Mouse (Mus musculus) thymus, postnatal 0 days (tissue): ENCODE measurements around the gene Myo10. TPM values are rescaled to one million over a fixed set of nuclear protein-coding genes. Genes with fewer than 3 reads are reported as not detected.
A peak's percentile ranks its signal among the peaks of the same experiment; 100 is the strongest.

Source experiments
- DNase-seq: peaks from one replicate; pipeline ENCODE4 v3.0.0-alpha.2; 2015; ENCODE audit warnings: low spot score
- polyA plus RNA-seq: library from polyadenylated mRNA; unstranded; fragments of >200 nt; fragmentation: Nextera tagmentation; extraction: Ambion mirVana; gene quantifications from 2 replicates; pipeline ENCODE4 v1.2.1, GENCODE M21; 2015

Myo10 gene
- polyA plus RNA-seq, 1 experiment from 2014 or later: 16.3 TPM

- DNase-seq: no peak
Measured at GRCm38 (mm10) chr15:25834920-25835674, 212.8 kb downstream of the Myo10 start.

DNA sequence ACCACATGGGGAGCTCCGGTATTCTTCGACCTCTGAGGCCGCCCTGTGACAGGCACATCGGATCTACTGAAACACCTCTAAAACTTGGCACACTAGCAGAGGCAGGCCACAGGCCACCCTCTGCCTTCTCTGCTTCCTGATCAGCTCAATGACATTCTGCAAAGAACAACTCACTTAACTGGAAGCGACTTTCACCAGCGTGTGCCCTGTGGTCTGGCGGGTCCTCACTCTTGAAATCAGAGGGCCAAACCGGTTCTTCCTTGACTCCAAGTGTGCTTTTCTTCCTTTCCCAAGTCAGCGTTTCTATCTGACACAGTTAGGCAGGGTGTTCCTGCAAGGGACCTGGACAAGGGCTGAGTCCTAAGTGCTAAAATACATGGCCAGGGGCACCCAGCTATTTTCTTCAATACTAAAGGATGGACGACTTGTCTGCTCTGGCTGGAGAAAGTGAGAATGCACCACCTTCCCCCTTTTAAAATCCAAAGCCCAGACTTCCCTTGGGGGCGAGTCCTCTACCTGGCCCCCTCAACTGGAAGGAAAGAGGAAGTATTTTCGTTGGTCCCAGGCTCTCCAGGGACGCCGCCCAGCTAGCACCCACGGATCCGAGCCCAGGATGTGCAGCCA, 220.2 kb downstream of the Myo10 start:
- no peak for DNase-seq

DNA sequence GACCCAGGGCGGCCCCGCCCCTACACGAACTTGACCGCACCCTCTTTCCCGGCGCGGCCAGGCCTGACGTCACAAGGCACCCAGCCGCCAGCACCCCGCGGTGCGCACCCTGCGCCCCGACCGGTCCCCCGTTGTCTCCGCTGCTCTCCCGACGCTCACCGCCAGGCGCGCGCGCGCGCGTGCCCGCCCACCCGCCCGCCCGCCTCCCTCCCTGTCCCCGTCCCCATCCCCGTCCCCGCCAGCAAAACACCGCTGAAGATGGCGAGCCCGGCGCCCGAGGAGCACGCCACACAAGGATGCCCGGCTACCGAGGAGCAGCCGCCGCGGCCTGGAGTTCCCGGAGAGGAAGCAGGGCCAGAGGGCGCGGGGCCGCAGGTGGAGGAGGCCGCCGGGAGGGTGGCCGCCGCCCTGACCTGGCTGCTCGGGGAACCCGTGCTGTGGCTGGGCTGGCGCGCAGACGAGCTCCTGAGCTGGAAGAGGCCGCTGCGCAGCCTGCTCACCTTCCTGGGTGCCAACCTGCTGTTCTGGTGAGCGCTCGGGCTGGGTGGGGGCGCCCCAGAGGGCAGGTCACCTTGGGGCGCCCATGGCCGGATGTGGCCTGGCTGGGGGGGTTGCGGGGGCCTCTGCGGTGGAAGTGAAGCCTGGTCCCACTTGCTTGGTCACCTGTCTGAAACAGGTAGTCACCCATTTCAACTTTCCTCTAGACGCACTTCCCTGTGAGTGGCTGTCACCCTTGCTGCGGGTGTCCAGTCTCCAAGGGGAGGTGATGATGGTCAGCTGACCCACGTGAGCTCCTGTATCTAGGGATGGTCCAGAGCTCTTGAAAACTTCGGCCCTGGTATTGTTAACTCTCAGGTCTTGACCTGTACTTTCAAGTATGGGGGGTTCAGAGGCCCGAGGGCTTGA, 221.0 kb downstream of the Myo10 start, which contains the start of gene Retreg1:
Retreg1 (plus strand) TSS at position 95 of the 906 bp plus-strand sequence.
- peak; percentile 80 for DNase-seq

DNA sequence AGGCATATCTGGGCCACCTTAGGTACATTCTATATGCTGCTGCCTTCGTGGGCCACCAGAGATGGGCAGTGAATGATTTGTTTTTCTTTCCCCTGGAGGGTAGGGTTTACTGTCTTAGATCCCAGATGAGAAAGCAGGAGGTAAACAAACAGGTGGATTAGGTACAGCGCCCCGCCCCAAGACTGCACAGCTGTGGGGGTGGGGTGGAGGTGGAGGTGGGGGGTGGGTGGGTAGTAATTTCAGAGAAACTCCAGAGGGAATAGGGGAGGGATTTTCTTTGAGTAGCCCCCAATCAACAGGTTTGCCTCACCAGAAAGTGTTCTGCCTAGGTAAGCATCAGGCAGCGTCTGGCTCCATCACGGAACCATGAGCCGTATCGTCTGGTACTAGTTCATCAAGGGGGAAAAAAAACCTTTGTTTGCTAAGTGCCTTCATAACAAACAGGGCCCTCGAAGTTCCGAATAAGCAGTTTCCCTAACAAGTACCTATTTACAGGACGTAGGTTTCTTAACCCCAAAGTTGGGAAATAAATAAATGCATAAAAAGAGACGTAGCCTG, 221.8 kb downstream of the Myo10 start:
- DNase-seq: peak; percentile 13

DNA sequence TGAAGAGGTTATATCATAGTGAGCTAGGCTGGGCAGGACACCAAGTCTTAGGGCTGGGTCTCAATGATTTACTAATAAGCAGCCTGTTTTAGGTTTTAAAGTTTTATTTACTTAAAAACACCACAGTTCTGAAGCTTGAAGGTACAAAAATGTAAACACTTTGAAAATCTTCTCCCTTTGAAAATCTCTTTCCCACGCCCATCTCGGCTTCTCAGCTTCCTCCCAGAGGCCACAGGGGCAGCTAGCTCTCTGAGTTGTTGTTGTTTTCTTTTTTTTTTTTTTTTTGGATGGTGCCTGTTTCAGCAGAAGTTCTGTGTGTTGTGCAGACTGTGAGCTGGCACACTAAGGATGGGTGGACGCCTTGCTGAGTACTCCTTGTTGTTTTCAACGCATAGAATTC, 222.4 kb downstream of the Myo10 start:
- peak; percentile 25 for DNase-seq

DNA sequence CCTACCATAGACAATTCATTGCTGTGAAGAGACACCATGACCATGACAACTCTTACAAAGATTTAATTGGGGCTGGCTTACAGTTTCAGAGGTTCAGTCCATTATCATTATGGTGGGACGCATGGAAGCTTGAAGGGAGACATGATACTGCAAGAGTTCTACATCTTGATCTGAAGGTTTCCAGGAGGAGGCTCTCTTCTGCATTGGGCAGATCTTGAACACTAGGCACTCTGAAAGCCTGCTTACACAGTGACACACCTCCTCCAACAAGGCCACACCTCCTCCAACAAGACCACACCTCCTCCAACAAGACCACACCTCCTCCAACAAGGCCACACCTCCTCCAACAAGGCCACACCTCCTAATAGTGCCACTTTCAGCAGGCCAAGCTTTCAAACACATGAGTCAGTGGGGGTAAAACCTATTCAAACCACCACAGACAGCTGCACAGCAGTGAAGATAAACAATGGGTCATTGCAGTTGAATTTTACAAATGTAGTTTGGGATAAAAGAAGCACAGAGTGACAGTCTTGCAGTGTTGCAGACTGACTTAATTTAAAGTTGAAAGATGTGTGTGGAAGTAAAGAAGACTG, 225.3 kb downstream of the Myo10 start:
- no peak for DNase-seq

DNA sequence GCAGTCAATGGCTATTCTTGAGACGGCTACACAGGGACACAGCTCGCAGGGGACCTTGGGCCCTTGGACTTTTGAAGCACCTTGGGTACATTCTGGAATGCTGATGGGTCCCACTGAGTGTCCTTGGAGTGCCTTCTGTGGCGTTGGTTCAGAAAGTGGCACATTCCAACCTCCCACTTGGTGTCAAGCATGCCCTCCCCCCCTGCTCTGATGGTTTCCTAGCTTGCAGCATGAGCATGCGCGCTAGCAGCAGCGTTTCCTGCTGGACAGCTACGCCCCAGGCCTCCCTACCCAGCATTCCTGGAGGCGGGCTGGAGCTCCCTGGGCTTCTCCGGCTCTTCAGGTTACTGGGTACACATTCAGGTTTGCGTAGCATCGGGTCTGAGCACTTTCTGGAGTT, 228.2 kb downstream of the Myo10 start:
- no peak for DNase-seq

DNA sequence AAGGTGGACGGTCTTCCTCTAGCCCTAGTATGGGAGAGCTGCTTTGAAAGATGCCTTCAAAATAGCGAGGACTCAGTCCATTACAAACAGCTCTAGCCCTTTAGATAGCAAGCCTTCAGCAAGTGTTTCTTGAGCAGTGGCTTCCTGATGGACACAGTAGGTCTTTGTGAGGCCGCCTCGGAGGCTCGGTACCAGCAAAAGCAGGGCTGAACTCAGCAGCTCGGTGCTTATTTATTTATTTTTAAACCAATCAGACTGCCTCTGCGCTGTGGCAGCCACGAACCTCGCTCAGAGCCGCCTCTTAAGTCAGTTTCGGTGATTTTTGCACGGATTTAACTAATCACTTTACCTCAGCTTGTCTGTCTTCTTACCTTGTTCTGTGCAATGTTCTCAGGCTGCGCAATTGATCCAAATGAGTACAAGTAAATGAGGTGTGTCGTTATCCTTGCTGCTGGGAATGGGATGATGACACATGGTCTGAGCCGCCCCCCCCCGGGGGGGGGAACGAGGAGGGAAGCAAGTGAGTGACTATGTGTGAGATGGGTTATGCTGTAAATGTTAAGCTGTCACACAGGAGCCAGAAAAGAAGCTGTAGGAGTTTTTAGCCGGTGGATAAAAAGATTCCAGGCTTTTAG, 232.1 kb downstream of the Myo10 start:
- no peak for DNase-seq

DNA sequence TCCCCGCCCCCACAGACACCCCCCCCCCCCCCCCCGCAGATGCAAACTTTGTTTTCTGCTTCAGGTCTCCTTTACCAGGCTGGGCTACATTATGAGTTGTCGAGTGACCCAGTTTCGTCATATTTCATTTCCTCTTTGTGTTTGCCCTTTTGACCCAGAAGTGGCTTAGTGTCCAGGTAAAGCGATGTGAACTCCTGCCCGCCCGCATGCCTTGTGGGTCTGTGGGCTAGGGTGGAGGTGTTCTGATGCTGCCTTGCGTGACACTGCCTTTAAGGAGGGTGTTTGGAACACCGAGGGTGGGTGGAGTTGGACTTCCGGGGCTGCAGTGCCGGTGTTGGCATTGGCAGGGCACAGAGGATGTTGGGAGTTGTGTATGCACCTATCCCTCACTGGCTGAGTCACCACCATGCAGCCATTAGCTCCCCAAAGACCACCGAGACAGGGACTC, 236.3 kb downstream of the Myo10 start:
- no peak for DNase-seq

GRCm38 (mm10) chr15:25859469-25859868, 237.1 kb downstream of the Myo10 start:
- no peak for DNase-seq

GRCm38 (mm10) chr15:25861900-25862299, 239.6 kb downstream of the Myo10 start:
- DNase-seq: no peak

Other genes with a start within 250 kb of the Myo10 start
- 10.7 and 13.1 TPM in 2 replicates for gene Basp1, start 208.8 kb upstream of the Myo10 start, polyA plus RNA-seq
- gene Retreg1, start 220.7 kb downstream of the Myo10 start, polyA plus RNA-seq: 25.4 and 27.3 TPM in 2 replicates